Mouse (Mus musculus): ENCODE measurements around the gene 4933430I17Rik. TPM values are rescaled to one million over a fixed set of nuclear protein-coding genes. Genes with fewer than 3 reads are reported as not detected.

4933430I17Rik gene
- total RNA-seq (2023) = under 1 TPM in 1 of 2 experiments, not detected in 1; 0.38 TPM

DNA sequence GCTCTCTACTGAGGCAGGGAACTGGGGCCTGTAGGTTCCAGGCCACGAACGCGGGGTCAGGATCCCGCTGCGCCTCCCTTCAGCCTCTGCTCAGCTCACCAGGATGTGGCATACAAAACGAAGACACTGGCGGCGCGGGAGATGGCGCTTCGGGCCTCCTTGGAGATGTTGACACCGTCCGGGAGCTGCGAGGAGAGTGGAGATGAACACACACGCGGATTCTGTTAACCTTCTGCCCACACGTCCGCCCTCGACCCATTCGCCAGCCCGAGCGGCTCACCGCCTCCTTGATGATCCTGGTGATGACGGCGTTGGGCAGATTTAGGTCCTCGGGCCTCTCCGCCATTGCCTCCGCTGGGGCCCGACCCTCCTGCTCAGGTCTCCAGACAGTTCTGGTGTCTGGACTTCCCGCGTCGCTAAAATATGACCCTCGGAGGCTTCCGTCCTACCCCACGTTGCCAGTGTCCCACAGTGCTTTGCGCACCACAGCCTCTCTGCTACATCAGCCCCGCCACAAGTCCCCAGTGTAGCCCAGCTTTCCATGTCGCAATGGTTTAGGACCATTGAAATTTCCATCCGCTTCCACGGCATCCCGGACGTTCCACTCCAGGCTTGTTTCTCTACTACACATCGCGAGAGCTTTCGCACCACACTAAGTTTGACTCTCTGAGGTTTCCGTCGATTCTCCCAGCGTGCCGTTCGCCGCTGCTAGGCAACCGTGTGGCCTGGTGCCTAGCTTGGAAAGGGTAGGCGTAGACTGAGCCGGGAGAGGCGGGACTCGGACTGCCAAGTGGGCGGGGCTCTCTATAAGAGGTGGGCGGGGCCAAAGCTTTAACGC, at the start of gene 4933430I17Rik, which contains the start of gene Pole3:
TSS of gene 4933430I17Rik (plus strand) at position 719 of the 838 bp plus-strand sequence.
TSS of gene Pole3 (minus strand) at position 418 of the 838 bp plus-strand sequence.

DNA sequence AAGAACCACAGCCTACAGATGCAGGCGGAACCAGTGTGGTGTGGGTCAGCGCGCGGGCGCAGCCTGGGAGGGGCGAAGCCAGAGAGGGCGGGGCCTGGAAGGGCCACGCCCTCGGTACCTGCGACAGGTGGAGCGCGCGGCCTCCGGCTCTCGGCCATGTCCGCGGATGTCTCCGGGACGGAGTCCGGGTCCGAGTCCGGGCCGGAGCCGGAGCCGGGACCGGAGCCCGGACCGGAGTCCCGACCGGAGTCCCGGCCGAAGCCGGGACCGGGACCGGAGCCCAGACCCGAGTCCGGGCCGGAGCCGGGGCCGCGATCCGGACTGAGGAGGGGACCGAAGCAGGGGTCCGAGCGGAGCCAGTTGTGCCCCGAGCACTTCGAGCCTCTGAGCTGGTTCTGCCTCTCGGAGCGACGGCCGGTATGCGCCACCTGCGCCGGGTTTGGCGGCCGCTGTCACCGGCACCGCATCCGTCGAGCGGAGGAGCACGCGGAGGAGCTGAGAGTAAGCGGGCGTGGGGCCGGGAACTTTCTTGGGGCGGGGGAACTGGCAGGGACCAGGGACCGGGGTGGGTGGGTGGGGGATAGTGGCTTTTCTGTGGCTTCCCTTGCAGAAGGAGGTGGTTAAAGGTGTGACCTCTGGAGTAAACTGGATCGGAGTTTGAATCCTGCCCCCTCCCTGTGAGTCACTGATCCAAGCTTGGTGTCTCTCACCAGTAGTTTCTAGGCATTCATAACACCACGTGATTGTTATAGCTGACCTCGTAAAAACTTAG, 45.0 kb upstream of the 4933430I17Rik start, which contains the start of gene Bspry:
TSS of gene Bspry (plus strand) at position 117 of the 772 bp plus-strand sequence.

DNA sequence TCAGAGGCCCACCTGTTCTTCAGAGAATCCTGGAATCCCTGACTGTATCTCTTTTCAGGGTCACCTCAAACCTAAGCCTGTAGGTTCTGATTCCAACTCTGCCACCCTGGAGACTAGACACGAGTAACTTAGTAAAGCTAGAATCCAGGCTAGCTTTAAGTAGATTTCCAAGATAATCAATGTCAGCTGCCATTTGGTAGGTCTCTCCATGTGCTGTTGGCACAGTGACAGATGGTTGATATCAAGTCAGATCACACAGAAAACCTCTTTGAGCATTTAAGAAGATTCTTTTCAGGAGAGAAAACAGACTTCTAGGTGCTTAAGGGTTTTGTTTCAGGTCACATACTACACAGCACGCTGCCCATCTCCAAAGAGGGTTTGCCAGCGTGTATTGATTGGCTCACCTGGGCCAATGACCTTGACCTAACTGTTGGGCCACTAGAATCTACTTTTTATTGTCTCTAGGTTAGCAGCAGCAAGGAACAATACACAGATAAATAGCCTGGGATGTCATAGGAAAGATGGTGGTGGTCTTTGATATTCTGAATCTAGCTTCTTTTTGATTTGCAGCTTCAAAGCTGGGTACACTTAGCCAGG, 21.7 kb upstream of the 4933430I17Rik start, which contains the start of gene Hdhd3:
TSS of gene Hdhd3 (minus strand) at position 94 of the 597 bp plus-strand sequence.

DNA sequence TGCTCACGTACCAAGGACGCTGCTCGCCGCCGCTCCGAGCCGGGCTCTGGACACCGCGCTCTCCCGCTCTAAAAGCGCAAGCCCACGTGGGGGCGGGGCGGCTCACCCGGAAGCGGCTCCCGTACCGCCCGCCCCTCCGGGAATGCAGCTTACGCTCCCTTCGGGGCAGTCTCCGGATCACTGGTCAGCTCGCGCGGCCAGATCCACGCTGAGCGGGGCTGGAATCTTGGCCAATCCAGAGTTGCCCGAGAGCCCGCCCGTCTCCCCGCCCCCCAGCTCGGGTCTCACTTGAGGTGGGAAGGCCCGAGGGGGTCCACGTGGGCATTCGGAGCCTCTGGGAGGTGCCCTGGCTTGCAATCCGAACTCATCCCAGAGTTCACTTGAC, 5.3 kb upstream of the 4933430I17Rik start, which contains the start of gene Alad:
TSS of gene Alad (minus strand) at position 70 of the 385 bp plus-strand sequence.

DNA sequence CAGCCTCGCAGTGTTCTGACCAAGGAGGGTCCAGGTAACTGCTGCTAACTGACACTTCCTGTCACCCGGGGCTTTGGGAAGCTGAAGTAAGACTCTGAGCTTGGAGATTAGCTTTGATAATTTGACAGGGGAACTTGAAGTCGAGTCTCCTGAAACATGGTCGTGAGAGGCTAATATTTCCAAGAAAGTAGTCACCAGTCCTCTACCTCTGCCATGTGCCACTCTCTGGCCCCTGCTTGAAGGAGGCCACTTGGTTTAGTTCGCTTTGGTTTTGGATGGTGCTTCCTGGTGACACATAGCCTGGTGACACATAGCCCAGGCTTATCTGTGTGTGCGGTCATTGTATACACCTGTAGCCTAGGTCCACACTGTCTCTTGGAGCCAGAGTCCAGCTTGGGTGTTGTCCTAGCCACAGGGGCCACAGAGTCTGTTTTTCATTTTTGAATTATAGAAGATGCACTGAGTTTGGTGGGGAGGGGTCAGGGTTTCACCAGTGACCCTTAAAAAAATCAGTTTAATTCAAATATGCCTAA, 34.7 kb downstream of the 4933430I17Rik start, which contains the start of gene Rgs3:
TSS of gene Rgs3 (plus strand) at position 51 of the 533 bp plus-strand sequence.

Other genes starting within 250 kb of the 4933430I17Rik start
- gene Fkbp15, start 164.8 kb upstream of the 4933430I17Rik start, total RNA-seq (2023) = 10 to 100 TPM; 83.4 to 94.3 TPM
- 10 to 100 TPM; 12.1 to 13.3 TPM for gene Slc31a1, start 164.6 kb upstream of the 4933430I17Rik start, total RNA-seq (2023)
- gene Cdc26, start 116.7 kb upstream of the 4933430I17Rik start, total RNA-seq (2023) = 10 to 100 TPM; 36.9 to 41.2 TPM
- gene Prpf4, start 116.6 kb upstream of the 4933430I17Rik start, total RNA-seq (2023) = 1 to 10 TPM; 7.9 to 8.9 TPM
- gene Rnf183, start 90.1 kb upstream of the 4933430I17Rik start, total RNA-seq (2023) = not detected
- 1 to 10 TPM in 1 of 2 experiments, not detected in 1; 1.5 TPM for gene Wdr31, start 54.5 kb upstream of the 4933430I17Rik start, total RNA-seq (2023)
- under 1 TPM; 0.42 to 0.82 TPM for gene Bspry, start 45.3 kb upstream of the 4933430I17Rik start, total RNA-seq (2023)
- gene Hdhd3, start 21.9 kb upstream of the 4933430I17Rik start, total RNA-seq (2023) = 1 to 10 TPM; 1.1 to 1.2 TPM
- 10 to 100 TPM; 12.3 to 32.6 TPM for gene Alad, start 5.5 kb upstream of the 4933430I17Rik start, total RNA-seq (2023)
- gene Pole3, start 301 bp upstream of the 4933430I17Rik start, total RNA-seq (2023) = 10 to 100 TPM; 16.3 to 21.8 TPM
- gene Rgs3, start 34.5 kb downstream of the 4933430I17Rik start, total RNA-seq (2023) = 10 to 100 TPM; 78.1 to 86.0 TPM

Data from neutrophil, adult 59 days (primary cell).